Mouse (Mus musculus) heart, embryonic 14.5 days (tissue): ENCODE measurements around the gene Olfr698. TPM values are rescaled to one million over a fixed set of nuclear protein-coding genes. Genes with fewer than 3 reads are reported as not detected.
"Not testable (repeated sequence)": the region's sequence is repeated elsewhere in the genome, so short reads cannot be mapped to it uniquely, and the experiment has no call there.

ENCODE experiments used
- ATAC-seq: fragments of 200-750 bp; cut with Nextera tagmentation; 2 replicates; pipeline ENCODE4 v1.8.0; 2017; ENCODE audit warnings: low read depth, moderate TSS enrichment; ENCODE audit not compliant: insufficient number of reproducible peaks, insufficient read depth, low FRiP score
- H3K27ac ChIP-seq, 2 experiments: fragments of 200-500 bp in 1 of 2; fragments of 300-500 bp in 1 of 2; sonication (generic) in 1 of 2; replicated peaks in 1 of 2; 2 replicates each; pipeline ENCODE4 v1.5.1; 2012 to 2014; ENCODE audit warnings: low read depth in 2 of 2, low read length in 2 of 2, control low read depth in 1 of 2, mild to moderate bottlenecking in 1 of 2, mixed read lengths in 1 of 2; ENCODE audit not compliant: control insufficient read depth in 1 of 2, insufficient read depth in 1 of 2
- H3K27me3 ChIP-seq: fragments of 300-500 bp; sonication (generic); 2 replicates; pipeline ENCODE4 v1.6.1; 2014; ENCODE audit warnings: mild to moderate bottlenecking, low read length, control low read depth; ENCODE audit not compliant: control insufficient read depth, insufficient read depth
- H3K36me3 ChIP-seq: fragments of 300-500 bp; sonication (generic); 2 replicates; pipeline ENCODE4 v1.6.1; 2014; ENCODE audit warnings: mild to moderate bottlenecking, control low read depth, low read length, mixed read lengths; ENCODE audit not compliant: control insufficient read depth, insufficient read depth
- H3K4me1 ChIP-seq, 2 experiments: fragments of 200-500 bp in 1 of 2; fragments of 300-500 bp in 1 of 2; sonication (generic) in 1 of 2; 2 replicates each; pipeline ENCODE4 v1.6.1; 2012 to 2014; ENCODE audit warnings: low read length in 2 of 2, control low read depth in 1 of 2, mixed read lengths in 1 of 2; ENCODE audit not compliant: control insufficient read depth in 2 of 2, insufficient read depth in 2 of 2
- H3K4me2 ChIP-seq: fragments of 300-500 bp; sonication (generic); 2 replicates; pipeline ENCODE4 v1.6.1; 2014; ENCODE audit warnings: mild to moderate bottlenecking, low read length
- H3K4me3 ChIP-seq, 2 experiments: fragments of 200-500 bp in 1 of 2; fragments of 300-500 bp in 1 of 2; sonication (generic) in 1 of 2; 2 replicates each; pipeline ENCODE4 v1.5.1; 2012 to 2014; ENCODE audit warnings: low read length in 2 of 2, mild to moderate bottlenecking in 2 of 2, control low read depth in 1 of 2, low read depth in 1 of 2, moderate library complexity in 1 of 2; ENCODE audit not compliant: control insufficient read depth in 1 of 2, insufficient read depth in 1 of 2
- H3K9ac ChIP-seq: fragments of 300-500 bp; sonication (generic); 2 replicates; pipeline ENCODE4 v1.6.1; 2014; ENCODE audit warnings: mild to moderate bottlenecking, low read length
- H3K9me3 ChIP-seq: fragments of 300-500 bp; sonication (generic); 2 replicates; pipeline ENCODE4 v1.6.1; 2016; ENCODE audit warnings: low read length, control low read depth; ENCODE audit not compliant: control insufficient read depth
- WGBS: fragments of 180-500 bp; shearing (Covaris S2); extraction: QIAGEN DNeasy Blood & Tissue Kit; methylation state at CpG from one replicate; pipeline ENCODE4 v1.1.7; 2014; 5-methylcytosine and 5-hydroxymethylcytosine counted together
- polyA plus RNA-seq: library from polyadenylated mRNA; unstranded; fragments of >200 nt; fragmentation: Nextera tagmentation; extraction: Ambion mirVana; gene quantifications from 2 replicates; pipeline ENCODE4 v1.2.1, GENCODE M21; 2014

Olfr698 gene
- polyA plus RNA-seq: not detected in 2 replicates

GRCm38 (mm10) chr7:106755297-106755696, at the start of gene Olfr698:
Gene Olfr698, minus strand, starts transcription at chr7:106755397.
- Histone ChIP-seq H3K36me3 (no peaks in the 10 kb centered on the region), H3K4me1 (no peaks in the 10 kb centered on the region), H3K27ac (no peak within 1 kb of the TSS), H3K9me3 (no peaks in the 10 kb centered on the region), H3K4me3 (no peak within 1 kb of the TSS), H3K27me3 (no peaks in the 10 kb centered on the region), H3K9ac (no peak within 1 kb of the TSS), H3K4me2 (no peak within 1 kb of the TSS)
- ATAC-seq: no peak

DNA sequence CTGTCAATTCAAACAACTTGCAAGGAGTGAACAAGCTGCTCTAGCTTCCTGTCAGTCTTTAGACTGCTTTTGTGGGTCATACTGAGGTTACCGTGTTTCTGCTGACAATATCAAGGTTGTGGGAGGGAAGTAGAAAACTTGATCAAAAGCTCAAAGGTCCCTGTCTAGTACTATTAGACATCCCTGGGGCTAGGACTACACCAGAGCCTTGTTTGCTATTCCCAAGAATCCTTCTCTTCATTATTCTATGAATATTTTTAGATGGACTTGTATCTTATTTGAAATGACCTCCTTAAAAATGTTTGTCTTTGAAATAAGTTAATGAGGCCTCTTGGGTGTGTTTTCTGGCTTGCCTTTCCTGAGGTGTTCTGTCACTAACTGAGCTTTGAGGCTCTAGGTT, 37.9 kb upstream of the Olfr698 start, which contains the start of gene Olfr699:
TSS of gene Olfr699 (minus strand) at position 101 of the 400 bp plus-strand sequence.
- no peaks in the 10 kb centered on the region for H3K36me3 ChIP-seq
- H3K9ac ChIP-seq: no peak within 1 kb of the TSS
- no peak within 1 kb of the TSS for H3K27ac ChIP-seq
- 81% methylated on average over 1 of the region's 1 CpGs for WGBS
- H3K9me3 ChIP-seq: 0 out of 2 replicates have a peak, but pooled peaks cover 3% of the 10 kb centered on the region
- no peak for ATAC-seq
- H3K4me1 ChIP-seq: no peaks in the 10 kb centered on the region
- H3K4me2 ChIP-seq: no peak within 1 kb of the TSS
- H3K4me3 ChIP-seq: no peak within 1 kb of the TSS
- no peaks in the 10 kb centered on the region for H3K27me3 ChIP-seq

DNA sequence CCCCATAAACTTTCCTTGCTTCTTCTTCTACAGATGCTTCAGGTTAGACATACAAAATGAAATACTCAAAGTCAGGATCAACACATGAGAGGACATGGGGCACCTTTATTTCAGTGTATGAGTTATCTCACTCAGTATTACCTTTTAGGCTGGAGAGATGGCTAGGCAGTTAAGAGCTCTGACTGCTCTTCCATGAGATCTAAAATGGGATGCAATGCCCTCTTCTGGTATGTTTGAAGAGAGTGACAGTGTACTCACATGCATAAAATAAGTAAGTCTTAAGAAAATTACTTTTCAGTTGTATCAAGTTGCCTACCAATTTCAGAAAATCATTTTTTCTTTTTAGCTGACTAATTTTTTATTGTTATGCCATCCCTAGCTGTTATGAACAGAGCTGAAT, 33.1 kb upstream of the Olfr698 start:
- no peaks in the 10 kb centered on the region for H3K4me1 ChIP-seq
- ATAC-seq: no peak
- H3K27ac ChIP-seq: no peak overlapping the region
- no peak overlapping the region for H3K9ac ChIP-seq
- no peak overlapping the region for H3K4me2 ChIP-seq
- no peaks in the 10 kb centered on the region for H3K36me3 ChIP-seq
- H3K4me3 ChIP-seq: no peak overlapping the region
- H3K9me3 ChIP-seq: no peaks in the 10 kb centered on the region
- H3K27me3 ChIP-seq: no peaks in the 10 kb centered on the region

- H3K4me3 ChIP-seq, H3K9ac ChIP-seq, H3K4me2 ChIP-seq, H3K36me3 ChIP-seq, H3K27ac ChIP-seq, H3K9me3 ChIP-seq, H3K27me3 ChIP-seq, H3K4me1 ChIP-seq, ATAC-seq: not testable (repeated sequence)
- whole genome bisulfite sequencing: 82% methylated on average over 2 of the region's 2 CpGs
Observed at GRCm38 (mm10) chr7:106761008-106761407, 5.8 kb upstream of the Olfr698 start.

DNA sequence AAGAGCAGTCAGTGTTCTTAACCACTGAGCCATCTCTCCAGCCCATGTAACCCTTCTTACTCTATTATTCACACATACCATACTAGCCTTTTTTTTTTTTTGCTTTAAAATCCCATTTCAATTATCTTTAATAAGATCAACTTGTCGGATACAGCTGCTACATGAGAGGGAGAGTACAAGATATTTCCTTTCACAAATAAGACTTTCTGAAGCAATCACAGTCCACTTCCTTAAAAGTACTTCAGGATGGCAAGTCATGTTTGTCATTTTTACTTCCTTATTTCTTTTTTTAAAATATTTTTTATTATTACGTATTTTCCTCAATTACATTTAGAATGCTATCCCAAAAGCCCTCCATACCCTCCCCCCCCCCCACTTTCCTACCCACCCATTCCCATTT, 3.6 kb upstream of the Olfr698 start:
- Histone ChIP-seq H3K4me2 (no peak overlapping the region), H3K36me3 (no peaks in the 10 kb centered on the region), H3K9me3 (no peaks in the 10 kb centered on the region; the same call in 1 of the 2 replicates), H3K27ac (no peak overlapping the region), H3K9ac (no peak overlapping the region), H3K27me3 (no peaks in the 10 kb centered on the region), H3K4me3 (no peak overlapping the region), H3K4me1 (no peaks in the 10 kb centered on the region)
- no peak for ATAC-seq
- 67% methylated on average over 2 of the region's 2 CpGs for WGBS

DNA sequence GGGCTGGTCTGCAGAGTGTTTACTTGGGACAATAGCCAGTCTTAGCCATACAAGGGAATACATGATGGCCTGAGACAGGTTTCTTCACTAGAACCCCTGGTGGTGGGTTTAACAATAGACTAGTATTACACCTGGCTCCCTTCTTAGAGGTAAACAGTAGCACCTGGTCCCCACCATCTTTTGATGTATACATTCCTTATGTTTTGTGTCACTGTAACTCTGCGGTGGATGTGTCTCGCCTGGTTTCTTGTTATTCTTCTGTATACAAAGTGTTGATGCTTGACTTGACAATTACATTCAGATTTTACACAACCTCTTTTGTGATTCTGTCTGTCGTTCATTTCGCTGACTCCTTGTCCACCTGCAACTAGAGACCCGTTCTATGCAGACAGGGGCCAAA, 9.4 kb downstream of the Olfr698 start:
- Histone ChIP-seq H3K4me3 (no peak overlapping the region), H3K4me1 (no peaks in the 10 kb centered on the region), H3K9ac (no peak overlapping the region), H3K36me3 (no peaks in the 10 kb centered on the region), H3K27me3 (no peaks in the 10 kb centered on the region), H3K27ac (no peak overlapping the region), H3K4me2 (no peak overlapping the region), H3K9me3 (no peaks in the 10 kb centered on the region)
- no peak for ATAC-seq
- 82% methylated on average over 5 of the region's 5 CpGs for WGBS

GRCm38 (mm10) chr7:106742343-106742742, 12.9 kb downstream of the Olfr698 start, which contains the start of gene Olfr697:
Gene Olfr697, minus strand, starts transcription at chr7:106742443.
- WGBS: 79% methylated on average over 1 of the region's 1 CpGs

GRCm38 (mm10) chr7:106737028-106737427, 18.2 kb downstream of the Olfr698 start:
- no peaks in the 10 kb centered on the region for H3K36me3 ChIP-seq
- H3K4me3 ChIP-seq: no peak overlapping the region
- no peaks in the 10 kb centered on the region for H3K9me3 ChIP-seq
- no peak overlapping the region for H3K4me2 ChIP-seq
- no peaks in the 10 kb centered on the region for H3K4me1 ChIP-seq
- ATAC-seq: no peak
- no peaks in the 10 kb centered on the region for H3K27me3 ChIP-seq
- no peak overlapping the region for H3K27ac ChIP-seq
- H3K9ac ChIP-seq: no peak overlapping the region

More at GRCm38 (mm10) chr7:106742343-106742742, 12.9 kb downstream of the Olfr698 start, which contains the start of gene Olfr697:
- no peak within 1 kb of the TSS for H3K9ac ChIP-seq
- no peaks in the 10 kb centered on the region for H3K27me3 ChIP-seq
- no peak within 1 kb of the TSS for H3K4me2 ChIP-seq
- ATAC-seq: no peak
- H3K9me3 ChIP-seq: no peaks in the 10 kb centered on the region
- no peaks in the 10 kb centered on the region for H3K4me1 ChIP-seq
- no peaks in the 10 kb centered on the region for H3K36me3 ChIP-seq
- no peak within 1 kb of the TSS for H3K27ac ChIP-seq
- H3K4me3 ChIP-seq: no peak within 1 kb of the TSS
